Mouse (Mus musculus): Measurements from ENCODE around the gene Megf6. TPM values are rescaled to one million over a fixed set of nuclear protein-coding genes. Genes with fewer than 3 reads are reported as not detected.

Megf6 gene
- total RNA-seq, 2 experiments from 2014 or later: 18.2 to 20.6 TPM

DNA sequence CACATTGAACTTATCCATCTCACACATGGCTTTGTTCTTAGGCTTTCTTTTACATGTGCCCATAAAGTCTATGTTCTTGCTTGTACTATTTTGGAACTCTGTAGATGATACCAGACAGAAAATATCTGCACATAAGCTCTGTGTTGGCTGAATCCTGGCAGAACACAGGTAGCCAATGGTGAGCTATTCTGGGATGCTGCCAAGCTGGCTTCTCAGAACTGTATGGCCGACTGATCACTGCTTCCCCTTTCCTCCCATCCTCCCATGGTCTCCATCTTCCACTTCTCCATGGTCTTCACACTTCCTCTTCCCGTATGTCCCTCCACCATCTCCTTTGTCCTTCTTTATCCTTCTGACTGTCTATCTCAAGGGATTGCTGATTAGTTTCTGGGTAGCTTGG, 138.6 kb downstream of the Megf6 start:
- no peak for DNase-seq
- intact Hi-C loops (cut with DNase I): no loop called here

DNA sequence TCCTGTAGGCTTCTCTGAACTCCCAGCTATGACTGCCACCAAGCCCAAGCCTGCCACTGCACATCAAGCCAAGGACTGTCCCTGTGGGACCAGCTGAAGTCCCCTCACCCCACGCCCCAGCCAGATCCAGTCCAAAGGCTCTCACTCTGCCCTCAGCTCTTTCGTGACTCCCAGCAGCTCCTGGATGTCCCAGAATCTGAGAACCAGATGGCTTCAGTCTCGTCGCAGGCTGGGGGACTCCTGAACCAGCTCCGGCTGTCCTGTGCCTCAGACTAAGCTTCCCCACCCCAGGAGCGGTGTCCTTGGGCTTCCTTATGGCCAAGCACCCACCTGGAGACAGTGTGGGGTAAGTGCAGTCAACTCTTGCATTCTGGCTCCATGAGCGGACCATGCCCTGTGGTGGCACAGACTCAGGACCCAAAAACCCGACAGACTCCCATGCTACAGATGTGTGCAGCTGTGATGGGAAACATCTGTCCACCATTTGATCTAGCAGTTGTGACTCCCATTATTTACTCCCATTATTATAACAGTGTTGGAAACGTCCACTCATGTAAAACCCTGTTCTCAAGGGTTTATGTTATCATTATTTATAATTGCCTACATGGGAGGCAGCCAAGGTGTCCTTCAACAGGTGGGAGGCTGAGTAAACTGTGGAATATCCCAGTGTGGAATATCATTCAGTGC, 140.2 kb downstream of the Megf6 start:
- intact Hi-C loops (cut with DNase I): no loop called here

DNA sequence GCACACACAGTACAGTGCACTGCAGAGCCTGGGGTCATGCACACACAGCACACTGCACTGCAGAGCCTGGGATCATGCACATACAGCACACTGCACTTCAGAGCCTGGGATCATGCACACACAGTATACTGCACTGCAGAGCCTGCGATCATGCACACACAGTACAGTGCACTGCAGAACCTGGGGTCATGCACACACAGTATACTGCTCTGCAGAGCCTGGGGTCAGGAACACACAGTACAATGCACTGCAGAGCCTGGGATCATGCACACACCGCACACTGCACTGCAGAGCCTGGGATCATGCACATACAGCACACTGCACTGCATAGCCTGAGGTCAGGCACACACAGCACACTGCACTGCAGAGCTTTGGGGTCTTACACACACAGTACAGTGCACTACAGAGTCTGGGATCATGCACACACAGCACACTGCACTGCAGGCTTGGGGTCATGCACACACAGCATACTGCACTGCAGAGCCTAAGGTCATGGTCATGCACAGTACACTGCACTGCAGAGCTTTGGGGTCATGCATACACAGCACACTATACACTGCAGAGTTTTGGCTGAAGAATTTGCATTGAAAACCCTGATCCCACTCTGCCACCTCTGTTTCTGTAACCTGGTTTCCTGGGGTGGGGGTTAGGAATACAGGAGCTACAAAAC, 141.7 kb downstream of the Megf6 start:
- no peak for DNase-seq
- intact Hi-C loops (cut with DNase I): no loop called here

More for the DNA sequence above, 140.2 kb downstream of the Megf6 start:
- no peak for DNase-seq

DNA sequence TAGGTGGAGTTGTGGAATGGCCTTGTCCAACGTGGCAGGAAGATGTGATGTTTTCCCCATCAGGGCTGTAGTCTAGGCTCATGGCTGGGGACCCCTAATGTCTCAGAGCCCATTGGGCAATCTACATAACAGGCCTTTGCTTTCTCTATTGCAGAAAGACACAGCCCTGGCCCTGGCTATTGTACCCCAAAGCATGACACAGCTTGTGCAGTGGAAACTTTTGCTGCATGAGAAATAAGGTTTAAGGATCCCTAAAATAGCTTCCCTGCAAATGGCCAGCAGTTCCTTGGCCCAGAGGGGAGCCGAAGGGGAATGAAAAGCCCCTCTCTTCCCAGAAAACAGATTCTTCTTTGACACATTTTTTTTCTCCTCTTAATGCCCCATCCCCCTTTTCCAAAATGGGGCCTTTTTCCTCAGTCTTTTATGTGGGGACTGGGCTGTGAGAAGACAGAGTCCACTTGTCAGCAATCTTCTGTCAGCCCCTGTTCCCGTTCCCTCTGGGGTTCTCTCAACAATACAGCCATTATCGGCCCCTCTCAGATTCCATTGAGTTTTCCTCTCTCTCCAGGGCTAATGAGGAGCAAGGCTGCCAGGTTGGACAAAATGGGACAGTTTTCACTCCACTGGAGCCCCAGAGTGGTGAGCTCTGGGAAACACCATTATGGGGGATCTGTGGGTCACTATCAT, 142.5 kb downstream of the Megf6 start:
- DNase-seq: no peak
- intact Hi-C loops (cut with DNase I): no loop called here

DNA sequence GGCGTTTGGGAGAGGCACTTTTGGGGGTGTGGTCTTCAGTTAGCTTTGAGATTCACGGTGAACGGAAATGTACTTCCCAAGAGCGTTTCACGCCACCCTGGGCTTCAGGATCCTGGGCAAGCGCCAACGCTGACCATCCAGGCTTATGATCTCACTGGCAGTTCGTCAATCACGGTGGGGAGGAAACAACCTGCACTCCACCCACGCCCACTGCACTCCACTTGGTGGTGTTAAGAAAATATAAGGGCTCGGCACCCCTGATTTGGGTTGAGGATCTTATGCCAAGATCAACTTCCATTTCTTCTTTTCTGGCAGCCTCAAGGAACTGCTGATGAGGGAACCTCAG, 143.1 kb downstream of the Megf6 start:
- no peak for DNase-seq
- intact Hi-C loops (cut with DNase I): no loop called here

Other genes starting within 250 kb of the Megf6 start
- gene A430005L14Rik, start 213.5 kb upstream of the Megf6 start, total RNA-seq (2021): 10 to 100 TPM; 13.5 to 16.1 TPM
- 1 to 10 TPM; 3.7 to 4.9 TPM for gene Dffb, start 195.6 kb upstream of the Megf6 start, total RNA-seq (2021)
- gene Cep104, start 195.5 kb upstream of the Megf6 start, total RNA-seq (2021): 10 to 100 TPM; 25.1 to 26.4 TPM
- gene Lrrc47, start 159.0 kb upstream of the Megf6 start, total RNA-seq (2021): 10 to 100 TPM; 33.8 to 36.3 TPM
- 1 to 10 TPM; 5.8 to 7.0 TPM for gene Smim1, start 144.5 kb upstream of the Megf6 start, total RNA-seq (2021)
- not detected for gene Ccdc27, start 128.1 kb upstream of the Megf6 start, total RNA-seq (2021)
- gene Trp73, start 30.5 kb upstream of the Megf6 start, total RNA-seq (2021): under 1 TPM; 0.05 to 0.07 TPM
- 10 to 100 TPM; 12.6 to 13.5 TPM for gene Wrap73, start 28.4 kb upstream of the Megf6 start, total RNA-seq (2021)
- 100 to 1,000 TPM; 121 to 126 TPM for gene Tprgl, start 10.1 kb upstream of the Megf6 start, total RNA-seq (2021)
- gene Arhgef16, start 130.9 kb downstream of the Megf6 start, total RNA-seq (2021): under 1 TPM; 0.65 to 0.71 TPM
- not detected for gene B230104I21Rik, start 165.4 kb downstream of the Megf6 start, total RNA-seq (2021)